Mouse (Mus musculus) retina, postnatal 1 day (tissue): ENCODE results near the gene Daam1.
A peak's percentile ranks its signal among the peaks of the same experiment; 100 is the strongest.

Experiments used
- DNase-seq: peaks from one replicate; pipeline ENCODE4 v3.0.0-alpha.2; 2012

Gene Daam1

GRCm38 (mm10) chr12:71865937-71866336 lies 35.1 kb downstream of the Daam1 start:
- no peak for DNase-seq

- DNase-seq: no peak
Observed at GRCm38 (mm10) chr12:71867345-71868240, 36.7 kb downstream of the Daam1 start.

GRCm38 (mm10) chr12:71870644-71871043 lies 39.8 kb downstream of the Daam1 start:
- DNase-seq: no peak

- no peak for DNase-seq
Observed at GRCm38 (mm10) chr12:71872330-71872729, 41.5 kb downstream of the Daam1 start.

- DNase-seq: no peak
Observed at GRCm38 (mm10) chr12:71874561-71874960, 43.7 kb downstream of the Daam1 start.

GRCm38 (mm10) chr12:71874984-71875383 lies 44.1 kb downstream of the Daam1 start:
- no peak for DNase-seq

- no peak for DNase-seq
Observed at GRCm38 (mm10) chr12:71875761-71876489, 45.0 kb downstream of the Daam1 start.

- no peak for DNase-seq
Observed at GRCm38 (mm10) chr12:71880987-71881386, 50.1 kb downstream of the Daam1 start.

GRCm38 (mm10) chr12:71881477-71881876 lies 50.6 kb downstream of the Daam1 start:
- DNase-seq: no peak

- DNase-seq: no peak
Observed at GRCm38 (mm10) chr12:71883066-71883711, 52.3 kb downstream of the Daam1 start.

GRCm38 (mm10) chr12:71885170-71885574 lies 54.3 kb downstream of the Daam1 start:
- no peak for DNase-seq

GRCm38 (mm10) chr12:71885717-71886116 lies 54.8 kb downstream of the Daam1 start:
- DNase-seq: peak; percentile 40

GRCm38 (mm10) chr12:71886406-71886805 lies 55.5 kb downstream of the Daam1 start:
- no peak for DNase-seq

GRCm38 (mm10) chr12:71886941-71887340 lies 56.1 kb downstream of the Daam1 start:
- DNase-seq: no peak

- no peak for DNase-seq
Observed at GRCm38 (mm10) chr12:71888370-71888769, 57.5 kb downstream of the Daam1 start.

GRCm38 (mm10) chr12:71889266-71889665 lies 58.4 kb downstream of the Daam1 start:
- DNase-seq: no peak

- no peak for DNase-seq
Observed at GRCm38 (mm10) chr12:71890282-71890681, 59.4 kb downstream of the Daam1 start.

- peak; percentile 51 for DNase-seq
Observed at GRCm38 (mm10) chr12:71891729-71892355, 61.0 kb downstream of the Daam1 start.

GRCm38 (mm10) chr12:71892996-71893605 lies 62.2 kb downstream of the Daam1 start:
- DNase-seq: peak; percentile 65

- no peak for DNase-seq
Observed at GRCm38 (mm10) chr12:71898231-71898630, 67.4 kb downstream of the Daam1 start.

- no peak for DNase-seq
Observed at GRCm38 (mm10) chr12:71898666-71899520, 68.0 kb downstream of the Daam1 start.

- no peak for DNase-seq
Observed at GRCm38 (mm10) chr12:71899566-71899965, 68.7 kb downstream of the Daam1 start.
